Mouse (Mus musculus) cortical plate, adult 2 months (tissue): ENCODE results near the gene Atp4b. TPM values are rescaled to one million over a fixed set of nuclear protein-coding genes. Genes with fewer than 3 reads are reported as not detected.
A peak's percentile ranks its signal among the peaks of the same experiment; 100 is the strongest.

Experiments
- H3K27ac ChIP-seq: fragments of 200-500 bp; 2 replicates; pipeline ENCODE4 v1.5.1; 2012; ENCODE audit warnings: low read length, control low read depth, inconsistent platforms; ENCODE audit not compliant: insufficient read depth
- H3K4me1 ChIP-seq: fragments of 200-500 bp; 2 replicates; pipeline ENCODE4 v1.6.1; 2011; ENCODE audit warnings: low read length; ENCODE audit not compliant: control insufficient read depth, insufficient read depth
- H3K4me3 ChIP-seq: fragments of 200-500 bp; 2 replicates; pipeline ENCODE4 v1.5.1; 2011; ENCODE audit warnings: mild to moderate bottlenecking, low read length, control low read depth; ENCODE audit not compliant: insufficient read depth
- CTCF ChIP-seq: fragments of 200-500 bp; IDR thresholded peaks from 2 replicates; pipeline ENCODE4 v1.5.1; 2011; ENCODE audit warnings: mild to moderate bottlenecking, control low read depth, low read length; ENCODE audit not compliant: insufficient read depth; ENCODE audit errors: extremely low read depth
- POLR2A ChIP-seq: fragments of 200-500 bp; IDR thresholded peaks from 2 replicates; pipeline ENCODE4 v1.6.1; 2011; ENCODE audit warnings: mild to moderate bottlenecking, low read length, control low read depth; ENCODE audit not compliant: insufficient read depth; ENCODE audit errors: extremely low read depth
- polyA plus RNA-seq: library from polyadenylated mRNA; depleted of rRNA; stranded (reverse); fragments of >200 nt; gene quantifications from 2 replicates; pipeline ENCODE4 v1.2.3, GENCODE M21; 2012; rRNA removed

The Atp4b gene
- not detected in 2 replicates for polyA plus RNA-seq

GRCm38 (mm10) chr8:13396725-13397124 is at the start of gene Atp4b:
Atp4b (minus strand) TSS chr8:13396825.
- no peak within 1 kb of the TSS for H3K4me3 ChIP-seq
- H3K27ac ChIP-seq: no peak within 1 kb of the TSS
- H3K4me1 ChIP-seq: no peaks in the 10 kb centered on the region
- TF ChIP-seq CTCF: no peak
- no peak for TF ChIP-seq POLR2A

GRCm38 (mm10) chr8:13442152-13442551 is 45.5 kb upstream of the Atp4b start:
- Histone ChIP-seq H3K27ac (no peak overlapping the region), H3K4me1 (no peaks in the 10 kb centered on the region), H3K4me3 (no peak overlapping the region)
- TF ChIP-seq CTCF: no peak
- TF ChIP-seq POLR2A: no peak

- TF ChIP-seq POLR2A: no peak
- no peak for TF ChIP-seq CTCF
These were observed 40.9 kb upstream of the Atp4b start for GRCm38 (mm10) chr8:13437531-13437930.

GRCm38 (mm10) chr8:13436052-13436451 is 39.4 kb upstream of the Atp4b start:
- H3K27ac ChIP-seq: no peak overlapping the region
- TF ChIP-seq POLR2A (no peak), CTCF (no peak)
- H3K4me3 ChIP-seq: no peak overlapping the region; the same call in 1 of the 2 replicates
- H3K4me1 ChIP-seq: no peaks in the 10 kb centered on the region

More at GRCm38 (mm10) chr8:13437531-13437930, 40.9 kb upstream of the Atp4b start:
- H3K4me3 ChIP-seq: no peak overlapping the region
- H3K4me1 ChIP-seq: no peaks in the 10 kb centered on the region
- H3K27ac ChIP-seq: no peak overlapping the region

- H3K27ac ChIP-seq: no peak within 1 kb of the TSS
- TF ChIP-seq CTCF: no peak
- no peak for TF ChIP-seq POLR2A
- peak within 1 kb of the TSS; percentile 12; the same call in 1 of the 2 replicates for H3K4me3 ChIP-seq
- peaks cover 2% of the 10 kb centered on the region; the same call in 1 of the 2 replicates for H3K4me1 ChIP-seq
These were observed 38.3 kb upstream of the Atp4b start, which contains the start of gene Tmem255b for GRCm38 (mm10) chr8:13434889-13435288. Tmem255b (plus strand) TSS chr8:13435189.

GRCm38 (mm10) chr8:13433130-13433529 is 36.5 kb upstream of the Atp4b start:
- H3K27ac ChIP-seq: no peak overlapping the region
- TF ChIP-seq CTCF (no peak), POLR2A (no peak)
- no peak overlapping the region for H3K4me3 ChIP-seq
- H3K4me1 ChIP-seq: peaks cover 2% of the 10 kb centered on the region; the same call in 1 of the 2 replicates

GRCm38 (mm10) chr8:13430866-13431265 is 34.2 kb upstream of the Atp4b start:
- Histone ChIP-seq H3K27ac (no peak overlapping the region), H3K4me3 (no peak overlapping the region), H3K4me1 (peaks cover 2% of the 10 kb centered on the region; the same call in 1 of the 2 replicates)
- TF ChIP-seq POLR2A (no peak), CTCF (no peak)

- no peak for TF ChIP-seq POLR2A
- no peak for TF ChIP-seq CTCF
- no peak overlapping the region for H3K4me3 ChIP-seq
- H3K4me1 ChIP-seq: peaks cover 2% of the 10 kb centered on the region; the same call in 1 of the 2 replicates
- no peak overlapping the region for H3K27ac ChIP-seq
These were observed 33.8 kb upstream of the Atp4b start for GRCm38 (mm10) chr8:13430412-13430811.

- Histone ChIP-seq H3K27ac (no peak overlapping the region), H3K4me3 (no peak overlapping the region), H3K4me1 (peaks cover 2% of the 10 kb centered on the region; the same call in 1 of the 2 replicates)
- TF ChIP-seq CTCF: no peak
- no peak for TF ChIP-seq POLR2A
These were observed 31.5 kb upstream of the Atp4b start for GRCm38 (mm10) chr8:13428156-13428555.

- H3K4me3 ChIP-seq: no peak overlapping the region
- H3K4me1 ChIP-seq: peaks cover 2% of the 10 kb centered on the region; the same call in 1 of the 2 replicates
- no peak for TF ChIP-seq POLR2A
- TF ChIP-seq CTCF: no peak
- H3K27ac ChIP-seq: no peak overlapping the region
These were observed 30.7 kb upstream of the Atp4b start for GRCm38 (mm10) chr8:13427351-13427750.
